Mouse (Mus musculus): ENCODE data around the gene Rnf186.

Rnf186 gene

GRCm38 (mm10) chr4:139013281-139013680 is 46.4 kb downstream of the Rnf186 start:
- no peak for DNase-seq (ENCODE audit: low spot score)

- DNase-seq (ENCODE audit: low spot score), result no peak
These were observed 47.9 kb downstream of the Rnf186 start for GRCm38 (mm10) chr4:139014793-139015192.

Data from ovary, postnatal 36 days (tissue).